Mouse (Mus musculus): Measurements from ENCODE around the gene Emb. TPM values are rescaled to one million over a fixed set of nuclear protein-coding genes. Genes with fewer than 3 reads are reported as not detected.
A peak's percentile ranks its signal among the peaks of the same experiment; 100 is the strongest.

Gene Emb
- polyA plus RNA-seq, 1 experiment = 34.7 TPM

- Histone ChIP-seq H3K27me3 (ENCODE audit: control insufficient read depth, insufficient read depth, low read length) (no peaks in the 10 kb centered on the region), H3K4me1 (ENCODE audit: control insufficient read depth, insufficient read depth, low read length) (peaks cover 11% of the 10 kb centered on the region; the same call in 1 of the 2 replicates), H3K4me3 (replicated peaks; ENCODE audit: insufficient read depth, low read depth, low read length) (no peak overlapping the region), H3K27ac (ENCODE audit: insufficient read depth, low read length) (no peak overlapping the region)
- 85% methylated on average over 4 of the region's 4 CpGs for WGBS
- TF ChIP-seq CTCF (IDR thresholded peaks at IDR 0.05; ENCODE audit: borderline replicate concordance, insufficient read depth, low read depth, low read length) (no peak), POLR2A (IDR thresholded peaks at IDR 0.05; ENCODE audit: borderline replicate concordance, insufficient read depth, low read length) (no peak)
- DNase-seq = no peak
These were observed 28.8 kb downstream of the Emb start for GRCm38 (mm10) chr13:117237111-117237510.

GRCm38 (mm10) chr13:117242063-117242462 lies 33.7 kb downstream of the Emb start:
- 95% methylated on average over 3 of the region's 3 CpGs for WGBS
- H3K27me3 ChIP-seq (ENCODE audit: control insufficient read depth, insufficient read depth, low read length) = no peaks in the 10 kb centered on the region
- H3K4me1 ChIP-seq (ENCODE audit: control insufficient read depth, insufficient read depth, low read length) = no peaks in the 10 kb centered on the region
- no peak for DNase-seq
- no peak overlapping the region for H3K4me3 ChIP-seq (replicated peaks; ENCODE audit: insufficient read depth, low read depth, low read length)
- TF ChIP-seq POLR2A (IDR thresholded peaks at IDR 0.05; ENCODE audit: borderline replicate concordance, insufficient read depth, low read length) (no peak), CTCF (IDR thresholded peaks at IDR 0.05; ENCODE audit: borderline replicate concordance, insufficient read depth, low read depth, low read length) (no peak)
- no peak overlapping the region for H3K27ac ChIP-seq (ENCODE audit: insufficient read depth, low read length)

GRCm38 (mm10) chr13:117242621-117243020 lies 34.3 kb downstream of the Emb start:
- Histone ChIP-seq H3K4me3 (replicated peaks; ENCODE audit: insufficient read depth, low read depth, low read length) (no peak overlapping the region), H3K27ac (ENCODE audit: insufficient read depth, low read length) (no peak overlapping the region), H3K4me1 (ENCODE audit: control insufficient read depth, insufficient read depth, low read length) (no peaks in the 10 kb centered on the region), H3K27me3 (ENCODE audit: control insufficient read depth, insufficient read depth, low read length) (no peaks in the 10 kb centered on the region)
- no peak for DNase-seq
- no peak for TF ChIP-seq CTCF (IDR thresholded peaks at IDR 0.05; ENCODE audit: borderline replicate concordance, insufficient read depth, low read depth, low read length)
- TF ChIP-seq POLR2A (IDR thresholded peaks at IDR 0.05; ENCODE audit: borderline replicate concordance, insufficient read depth, low read length) = no peak
- 92% methylated on average over 5 of the region's 5 CpGs for WGBS

GRCm38 (mm10) chr13:117260704-117261103 lies 52.4 kb downstream of the Emb start:
- 95% methylated on average over 4 of the region's 4 CpGs for WGBS
- DNase-seq = no peak
- TF ChIP-seq CTCF (IDR thresholded peaks at IDR 0.05; ENCODE audit: borderline replicate concordance, insufficient read depth, low read depth, low read length) = no peak
- no peak for TF ChIP-seq POLR2A (IDR thresholded peaks at IDR 0.05; ENCODE audit: borderline replicate concordance, insufficient read depth, low read length)
- Histone ChIP-seq H3K4me1 (ENCODE audit: control insufficient read depth, insufficient read depth, low read length) (no peaks in the 10 kb centered on the region), H3K27me3 (ENCODE audit: control insufficient read depth, insufficient read depth, low read length) (no peaks in the 10 kb centered on the region), H3K27ac (ENCODE audit: insufficient read depth, low read length) (no peak overlapping the region), H3K4me3 (replicated peaks; ENCODE audit: insufficient read depth, low read depth, low read length) (no peak overlapping the region)

GRCm38 (mm10) chr13:117266156-117266555 lies 57.8 kb downstream of the Emb start:
- no peak for TF ChIP-seq POLR2A (IDR thresholded peaks at IDR 0.05; ENCODE audit: borderline replicate concordance, insufficient read depth, low read length)
- no peak for TF ChIP-seq CTCF (IDR thresholded peaks at IDR 0.05; ENCODE audit: borderline replicate concordance, insufficient read depth, low read depth, low read length)
- Histone ChIP-seq H3K4me3 (replicated peaks; ENCODE audit: insufficient read depth, low read depth, low read length) (no peak overlapping the region), H3K4me1 (ENCODE audit: control insufficient read depth, insufficient read depth, low read length) (no peaks in the 10 kb centered on the region), H3K27ac (ENCODE audit: insufficient read depth, low read length) (no peak overlapping the region), H3K27me3 (ENCODE audit: control insufficient read depth, insufficient read depth, low read length) (no peaks in the 10 kb centered on the region)
- no peak for DNase-seq
- 56% methylated on average over 2 of the region's 2 CpGs for WGBS

GRCm38 (mm10) chr13:117267963-117268362 lies 59.6 kb downstream of the Emb start:
- Histone ChIP-seq H3K4me3 (replicated peaks; ENCODE audit: insufficient read depth, low read depth, low read length) (no peak overlapping the region), H3K4me1 (ENCODE audit: control insufficient read depth, insufficient read depth, low read length) (no peaks in the 10 kb centered on the region), H3K27ac (ENCODE audit: insufficient read depth, low read length) (no peak overlapping the region), H3K27me3 (ENCODE audit: control insufficient read depth, insufficient read depth, low read length) (no peaks in the 10 kb centered on the region)
- WGBS = 95% methylated on average over 14 of the region's 14 CpGs
- TF ChIP-seq CTCF (IDR thresholded peaks at IDR 0.05; ENCODE audit: borderline replicate concordance, insufficient read depth, low read depth, low read length) (no peak), POLR2A (IDR thresholded peaks at IDR 0.05; ENCODE audit: borderline replicate concordance, insufficient read depth, low read length) (no peak)
- no peak for DNase-seq

- Histone ChIP-seq H3K4me1 (ENCODE audit: control insufficient read depth, insufficient read depth, low read length) (no peaks in the 10 kb centered on the region), H3K27ac (ENCODE audit: insufficient read depth, low read length) (no peak overlapping the region), H3K4me3 (replicated peaks; ENCODE audit: insufficient read depth, low read depth, low read length) (no peak overlapping the region), H3K27me3 (ENCODE audit: control insufficient read depth, insufficient read depth, low read length) (no peaks in the 10 kb centered on the region)
- DNase-seq = no peak
- no peak for TF ChIP-seq POLR2A (IDR thresholded peaks at IDR 0.05; ENCODE audit: borderline replicate concordance, insufficient read depth, low read length)
- no peak for TF ChIP-seq CTCF (IDR thresholded peaks at IDR 0.05; ENCODE audit: borderline replicate concordance, insufficient read depth, low read depth, low read length)
- WGBS = 89% methylated on average over 4 of the region's 4 CpGs
These were observed 75.7 kb downstream of the Emb start for GRCm38 (mm10) chr13:117284036-117284435.

- WGBS = 95% methylated on average over 2 of the region's 2 CpGs
- TF ChIP-seq CTCF (IDR thresholded peaks at IDR 0.05; ENCODE audit: borderline replicate concordance, insufficient read depth, low read depth, low read length) = peak; percentile 20; the same call in 1 of the 2 replicates
- no peak for TF ChIP-seq POLR2A (IDR thresholded peaks at IDR 0.05; ENCODE audit: borderline replicate concordance, insufficient read depth, low read length)
- H3K4me1 ChIP-seq (ENCODE audit: control insufficient read depth, insufficient read depth, low read length) = no peaks in the 10 kb centered on the region
These were observed 78.6 kb downstream of the Emb start for GRCm38 (mm10) chr13:117286939-117287338.

More at GRCm38 (mm10) chr13:117286939-117287338, 78.6 kb downstream of the Emb start:
- H3K27me3 ChIP-seq (ENCODE audit: control insufficient read depth, insufficient read depth, low read length) = no peaks in the 10 kb centered on the region
- no peak for DNase-seq
- H3K4me3 ChIP-seq (replicated peaks; ENCODE audit: insufficient read depth, low read depth, low read length) = no peak overlapping the region
- H3K27ac ChIP-seq (ENCODE audit: insufficient read depth, low read length) = no peak overlapping the region

Measured in cerebellum, adult 2 months (tissue).